Mouse (Mus musculus) C2C12 (cell line): ENCODE results near the gene Fxyd2.

ENCODE experiments used
- CTCF ChIP-seq: IDR thresholded peaks from one replicate; pipeline ENCODE4 v1.5.1; 2011; ENCODE audit not compliant: control insufficient read depth, insufficient read depth, insufficient read length
- FOSL1 ChIP-seq: IDR thresholded peaks from one replicate; pipeline ENCODE4 v1.8.0; 2011; ENCODE audit warnings: mild to moderate bottlenecking, low read length; ENCODE audit not compliant: poor library complexity, insufficient read depth, severe bottlenecking
- MYOD1 ChIP-seq: IDR thresholded peaks from one replicate; pipeline ENCODE4 v1.6.1; 2011; ENCODE audit warnings: low read depth; ENCODE audit not compliant: control insufficient read depth, insufficient read length
- MYOG ChIP-seq: IDR thresholded peaks from one replicate; pipeline ENCODE4 v1.6.1; 2011; ENCODE audit not compliant: control insufficient read depth, insufficient read length; ENCODE audit errors: extremely low read depth

DNA sequence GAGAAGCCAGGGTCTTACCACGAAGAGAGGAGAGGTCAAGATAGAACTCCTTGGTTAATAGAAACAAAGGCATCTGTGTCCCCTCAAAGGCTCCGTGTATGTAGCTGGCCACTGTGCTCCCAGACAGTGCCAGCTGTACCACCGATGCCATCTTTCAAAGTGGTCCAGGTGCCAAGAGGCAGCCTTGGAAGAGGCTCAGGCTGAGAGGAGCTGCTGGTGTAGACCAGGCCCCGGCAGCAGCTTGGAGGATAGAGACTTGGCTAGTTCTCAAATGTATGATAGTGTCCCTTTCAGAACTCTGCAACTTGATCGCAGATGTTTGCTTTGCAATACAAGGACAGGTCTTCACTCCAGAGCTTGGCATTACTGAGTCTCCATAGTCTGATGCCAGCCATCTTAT lies 17.1 kb upstream of the Fxyd2 start:
- TF ChIP-seq CTCF (no peak), MYOD1 (no peak), FOSL1 (no peak), MYOG (no peak)
